Mouse (Mus musculus): ENCODE results near the gene Tmem198b. TPM values are rescaled to one million over a fixed set of nuclear protein-coding genes. Genes with fewer than 3 reads are reported as not detected.

Tmem198b gene
- polyA plus RNA-seq, 1 experiment from 2014 or later = 15.0 TPM

Other genes with a start within 250 kb of the Tmem198b start
- gene Pa2g4, start 238.4 kb downstream of the Tmem198b start, polyA plus RNA-seq (2014; fragmentation: Nextera tagmentation; extraction: Ambion mirVana) = 162 and 163 TPM in 2 replicates
- 5.8 and 9.1 TPM in 2 replicates for gene Erbb3, start 214.7 kb downstream of the Tmem198b start, polyA plus RNA-seq (2014; fragmentation: Nextera tagmentation; extraction: Ambion mirVana)
- 551 and 604 TPM in 2 replicates for gene Rps26, start 177.6 kb downstream of the Tmem198b start, polyA plus RNA-seq (2014; fragmentation: Nextera tagmentation; extraction: Ambion mirVana)
- gene Ikzf4, start 158.4 kb downstream of the Tmem198b start, polyA plus RNA-seq (2014; fragmentation: Nextera tagmentation; extraction: Ambion mirVana) = 1.9 and 2.3 TPM in 2 replicates
- gene Suox, start 130.3 kb downstream of the Tmem198b start, polyA plus RNA-seq (2014; fragmentation: Nextera tagmentation; extraction: Ambion mirVana) = 11.1 and 12.4 TPM in 2 replicates
- gene Rab5b, start 108.1 kb downstream of the Tmem198b start, polyA plus RNA-seq (2014; fragmentation: Nextera tagmentation; extraction: Ambion mirVana) = 51.3 and 64.5 TPM in 2 replicates
- gene Pmel, start 100.2 kb downstream of the Tmem198b start, polyA plus RNA-seq (2014; fragmentation: Nextera tagmentation; extraction: Ambion mirVana) = 0.96 and 1.5 TPM in 2 replicates
- gene Cdk2, start 99.3 kb downstream of the Tmem198b start, polyA plus RNA-seq (2014; fragmentation: Nextera tagmentation; extraction: Ambion mirVana) = 91.1 and 98.5 TPM in 2 replicates
- gene Dgka, start 59.5 kb downstream of the Tmem198b start, polyA plus RNA-seq (2014; fragmentation: Nextera tagmentation; extraction: Ambion mirVana) = 5.6 and 5.9 TPM in 2 replicates
- gene Pym1, start 56.5 kb downstream of the Tmem198b start, polyA plus RNA-seq (2014; fragmentation: Nextera tagmentation; extraction: Ambion mirVana) = 25.4 and 27.2 TPM in 2 replicates
- 0.49 and 0.57 TPM in 2 replicates for gene Mmp19, start 13.5 kb downstream of the Tmem198b start, polyA plus RNA-seq (2014; fragmentation: Nextera tagmentation; extraction: Ambion mirVana)
- gene Dnajc14, start 308 bp downstream of the Tmem198b start, polyA plus RNA-seq (2014; fragmentation: Nextera tagmentation; extraction: Ambion mirVana) = 28.7 and 37.0 TPM in 2 replicates
- gene Sarnp, start 13.0 kb upstream of the Tmem198b start, polyA plus RNA-seq (2014; fragmentation: Nextera tagmentation; extraction: Ambion mirVana) = 204 and 210 TPM in 2 replicates
- gene Ormdl2, start 17.3 kb upstream of the Tmem198b start, polyA plus RNA-seq (2014; fragmentation: Nextera tagmentation; extraction: Ambion mirVana) = 50.7 and 60.3 TPM in 2 replicates
- 4.1 and 4.5 TPM in 2 replicates for gene Gdf11, start 87.3 kb upstream of the Tmem198b start, polyA plus RNA-seq (2014; fragmentation: Nextera tagmentation; extraction: Ambion mirVana)
- gene Cd63, start 96.6 kb upstream of the Tmem198b start, polyA plus RNA-seq (2014; fragmentation: Nextera tagmentation; extraction: Ambion mirVana) = 296 and 306 TPM in 2 replicates
- 6.1 and 8.1 TPM in 2 replicates for gene Rdh5, start 118.5 kb upstream of the Tmem198b start, polyA plus RNA-seq (2014; fragmentation: Nextera tagmentation; extraction: Ambion mirVana)
- gene Bloc1s1, start 119.7 kb upstream of the Tmem198b start, polyA plus RNA-seq (2014; fragmentation: Nextera tagmentation; extraction: Ambion mirVana) = 195 and 206 TPM in 2 replicates
- 0.43 and 0.79 TPM in 2 replicates for gene Itga7, start 129.4 kb upstream of the Tmem198b start, polyA plus RNA-seq (2014; fragmentation: Nextera tagmentation; extraction: Ambion mirVana)
- gene Mettl7b, start 156.6 kb upstream of the Tmem198b start, polyA plus RNA-seq (2014; fragmentation: Nextera tagmentation; extraction: Ambion mirVana) = not detected in 2 replicates
- gene Olfr9, start 185.1 kb upstream of the Tmem198b start, polyA plus RNA-seq (2014; fragmentation: Nextera tagmentation; extraction: Ambion mirVana) = not detected in 2 replicates
- gene Olfr763, start 206.4 kb upstream of the Tmem198b start, polyA plus RNA-seq (2014; fragmentation: Nextera tagmentation; extraction: Ambion mirVana) = not detected in 2 replicates
- gene Olfr764-ps1, start 235.5 kb upstream of the Tmem198b start, polyA plus RNA-seq (2014; fragmentation: Nextera tagmentation; extraction: Ambion mirVana) = not detected in 2 replicates
- gene Olfr765, start 245.6 kb upstream of the Tmem198b start, polyA plus RNA-seq (2014; fragmentation: Nextera tagmentation; extraction: Ambion mirVana) = not detected in 2 replicates

All from heart, embryonic 11.5 days (tissue).